Mouse (Mus musculus) neural tube, embryonic 12.5 days (tissue): ENCODE results near the gene Cbx8. TPM values are rescaled to one million over a fixed set of nuclear protein-coding genes. Genes with fewer than 3 reads are reported as not detected.

Source experiments
- ATAC-seq: fragments of 200-750 bp; cut with Nextera tagmentation; 2 replicates; pipeline ENCODE4 v1.8.0; 2017; ENCODE audit warnings: low read depth, mild to moderate bottlenecking, moderate TSS enrichment, moderate library complexity; ENCODE audit not compliant: low FRiP score
- H3K27ac ChIP-seq: fragments of 300-500 bp; sonication (generic); 2 replicates; pipeline ENCODE4 v1.5.1; 2016
- H3K27me3 ChIP-seq: fragments of 300-500 bp; sonication (generic); replicated peaks from 2 replicates; pipeline ENCODE4 v1.6.1; 2016; ENCODE audit warnings: mild to moderate bottlenecking
- H3K36me3 ChIP-seq: fragments of 300-500 bp; sonication (generic); 2 replicates; pipeline ENCODE4 v1.6.1; 2016; ENCODE audit warnings: mild to moderate bottlenecking
- H3K4me1 ChIP-seq: fragments of 300-500 bp; sonication (generic); 2 replicates; pipeline ENCODE4 v1.6.1; 2016
- H3K4me2 ChIP-seq: fragments of 300-500 bp; sonication (generic); replicated peaks from 2 replicates; pipeline ENCODE4 v1.6.1; 2016; ENCODE audit warnings: mild to moderate bottlenecking
- H3K4me3 ChIP-seq: fragments of 300-500 bp; sonication (generic); 2 replicates; pipeline ENCODE4 v1.5.1; 2016
- H3K9ac ChIP-seq: fragments of 300-500 bp; sonication (generic); 2 replicates; pipeline ENCODE4 v1.6.1; 2016; ENCODE audit warnings: mild to moderate bottlenecking
- H3K9me3 ChIP-seq: fragments of 300-500 bp; sonication (generic); 2 replicates; pipeline ENCODE4 v1.6.1; 2016; ENCODE audit warnings: mild to moderate bottlenecking
- WGBS: fragments of 180-500 bp; shearing (Covaris S2); methylation state at CpG from one replicate; pipeline ENCODE4 v1.1.7; 2016; 5-methylcytosine and 5-hydroxymethylcytosine counted together
- polyA plus RNA-seq: library from polyadenylated mRNA; unstranded; fragments of >200 nt; fragmentation: Nextera tagmentation; extraction: Ambion mirVana; gene quantifications from 2 replicates; pipeline ENCODE4 v1.2.1, GENCODE M21; 2016

The Cbx8 gene
- polyA plus RNA-seq, 1 experiment from 2014 or later, result 9.9 TPM

DNA sequence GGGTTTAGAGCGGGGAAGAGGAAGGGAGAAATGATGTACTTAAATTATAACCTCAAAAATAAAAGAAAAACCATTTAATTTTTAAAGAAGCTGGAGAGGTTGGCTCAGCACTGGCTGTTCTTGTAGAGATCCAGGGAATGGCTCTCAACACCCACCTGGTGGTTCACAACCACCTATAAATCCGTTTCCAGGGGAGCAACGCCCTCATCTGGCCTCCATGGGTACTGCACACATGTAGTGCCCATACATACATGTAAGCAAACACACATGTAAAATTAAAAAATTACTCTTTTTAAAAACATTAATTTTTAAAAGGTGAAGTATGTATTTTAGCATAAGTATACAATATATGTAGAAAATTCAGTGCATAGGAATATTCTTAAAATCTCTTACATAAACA is 34.3 kb downstream of the Cbx8 start:
- no peak overlapping the region for H3K27ac ChIP-seq
- H3K9me3 ChIP-seq, result 0 out of 2 replicates have a peak, but pooled peaks cover 4% of the 10 kb centered on the region
- no peaks in the 10 kb centered on the region for H3K4me1 ChIP-seq
- H3K27me3 ChIP-seq, result no peaks in the 10 kb centered on the region
- no peaks in the 10 kb centered on the region for H3K36me3 ChIP-seq
- H3K9ac ChIP-seq, result no peak overlapping the region
- no peak for ATAC-seq
- no peak overlapping the region for H3K4me3 ChIP-seq
- no peak overlapping the region for H3K4me2 ChIP-seq
- 71% methylated on average over 3 of the region's 3 CpGs for WGBS

- Histone ChIP-seq H3K9ac (no peak overlapping the region), H3K9me3 (0 out of 2 replicates have a peak, but pooled peaks cover 4% of the 10 kb centered on the region), H3K4me1 (no peaks in the 10 kb centered on the region), H3K27ac (no peak overlapping the region), H3K4me3 (no peak overlapping the region), H3K27me3 (no peaks in the 10 kb centered on the region), H3K36me3 (no peaks in the 10 kb centered on the region), H3K4me2 (no peak overlapping the region)
- WGBS, result 93% methylated on average over 10 of the region's 10 CpGs
- no peak for ATAC-seq
These were observed 35.1 kb downstream of the Cbx8 start for GRCm38 (mm10) chr11:119005547-119006275.

GRCm38 (mm10) chr11:119001493-119002128 is 39.2 kb downstream of the Cbx8 start:
- Histone ChIP-seq H3K4me1 (peaks cover 18% of the 10 kb centered on the region), H3K27ac (no peak overlapping the region), H3K27me3 (0 out of 2 replicates have a peak, but pooled peaks cover 5% of the 10 kb centered on the region), H3K36me3 (no peaks in the 10 kb centered on the region), H3K4me2 (no peak overlapping the region), H3K9me3 (0 out of 2 replicates have a peak, but pooled peaks cover 4% of the 10 kb centered on the region), H3K9ac (no peak overlapping the region), H3K4me3 (no peak overlapping the region)
- no peak for ATAC-seq
- 65% methylated on average over 4 of the region's 4 CpGs for WGBS

DNA sequence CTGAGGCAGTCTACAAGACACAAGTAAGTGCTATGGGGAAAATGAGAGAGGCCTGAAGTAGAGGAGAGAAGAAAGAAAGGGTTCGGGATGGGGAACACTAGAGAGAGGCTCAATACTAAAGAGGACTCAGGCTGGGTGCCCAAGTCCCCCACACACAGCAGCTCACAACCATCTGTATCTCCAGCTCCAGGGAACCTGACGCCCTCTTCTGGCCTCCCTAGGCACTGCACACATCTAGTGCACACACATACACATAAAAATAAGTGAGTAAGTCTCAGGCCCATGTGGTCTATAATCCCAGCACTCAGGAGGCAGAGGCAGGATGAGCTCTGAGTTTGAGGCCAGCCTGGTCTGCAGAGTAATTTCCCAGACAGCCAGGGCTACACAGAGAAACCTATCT is 39.9 kb downstream of the Cbx8 start:
- no peak overlapping the region for H3K9ac ChIP-seq
- H3K27ac ChIP-seq, result no peak overlapping the region
- no peak overlapping the region for H3K4me3 ChIP-seq
- no peak overlapping the region for H3K4me2 ChIP-seq
- peaks cover 20% of the 10 kb centered on the region for H3K4me1 ChIP-seq
- no peaks in the 10 kb centered on the region for H3K36me3 ChIP-seq
- ATAC-seq, result no peak
- 58% methylated on average over 2 of the region's 2 CpGs for WGBS
- H3K9me3 ChIP-seq, result 0 out of 2 replicates have a peak, but pooled peaks cover 4% of the 10 kb centered on the region
- H3K27me3 ChIP-seq, result 0 out of 2 replicates have a peak, but pooled peaks cover 5% of the 10 kb centered on the region

DNA sequence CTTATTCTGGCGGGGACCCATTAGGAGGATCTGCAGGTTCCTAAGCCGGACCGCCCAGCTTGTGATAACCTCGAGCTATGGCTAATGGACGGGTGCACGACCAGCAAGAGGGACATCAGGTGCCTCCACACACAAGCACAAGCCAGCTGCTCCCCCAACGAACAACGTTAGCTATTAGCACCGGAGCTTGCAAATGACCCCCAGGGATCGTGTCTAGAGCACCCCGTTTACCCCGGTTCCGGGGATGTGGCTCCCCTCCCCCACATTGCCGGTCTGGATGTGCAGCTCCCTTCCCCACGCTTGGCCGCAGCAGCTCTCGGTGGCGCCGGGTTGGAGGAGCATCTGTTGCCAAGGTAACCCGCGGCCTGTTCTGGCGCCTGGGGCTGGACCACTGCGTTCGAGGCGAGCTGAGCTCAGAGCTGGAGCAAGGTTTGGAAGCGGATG is 41.4 kb downstream of the Cbx8 start:
- H3K27me3 ChIP-seq, result 0 out of 2 replicates have a peak, but pooled peaks cover 9% of the 10 kb centered on the region
- H3K27ac ChIP-seq, result peak overlapping the region; percentile 50; the same call in 1 of the 2 replicates
- peak overlapping the region; percentile 52 for H3K4me2 ChIP-seq
- 0 out of 2 replicates have a peak, but pooled peaks cover 4% of the 10 kb centered on the region for H3K9me3 ChIP-seq
- peak; percentile 59 for ATAC-seq
- peaks cover 28% of the 10 kb centered on the region for H3K4me1 ChIP-seq
- H3K9ac ChIP-seq, result no peak overlapping the region
- H3K36me3 ChIP-seq, result no peaks in the 10 kb centered on the region
- H3K4me3 ChIP-seq, result no peak overlapping the region
- WGBS, result 3% methylated on average over 26 of the region's 26 CpGs

DNA sequence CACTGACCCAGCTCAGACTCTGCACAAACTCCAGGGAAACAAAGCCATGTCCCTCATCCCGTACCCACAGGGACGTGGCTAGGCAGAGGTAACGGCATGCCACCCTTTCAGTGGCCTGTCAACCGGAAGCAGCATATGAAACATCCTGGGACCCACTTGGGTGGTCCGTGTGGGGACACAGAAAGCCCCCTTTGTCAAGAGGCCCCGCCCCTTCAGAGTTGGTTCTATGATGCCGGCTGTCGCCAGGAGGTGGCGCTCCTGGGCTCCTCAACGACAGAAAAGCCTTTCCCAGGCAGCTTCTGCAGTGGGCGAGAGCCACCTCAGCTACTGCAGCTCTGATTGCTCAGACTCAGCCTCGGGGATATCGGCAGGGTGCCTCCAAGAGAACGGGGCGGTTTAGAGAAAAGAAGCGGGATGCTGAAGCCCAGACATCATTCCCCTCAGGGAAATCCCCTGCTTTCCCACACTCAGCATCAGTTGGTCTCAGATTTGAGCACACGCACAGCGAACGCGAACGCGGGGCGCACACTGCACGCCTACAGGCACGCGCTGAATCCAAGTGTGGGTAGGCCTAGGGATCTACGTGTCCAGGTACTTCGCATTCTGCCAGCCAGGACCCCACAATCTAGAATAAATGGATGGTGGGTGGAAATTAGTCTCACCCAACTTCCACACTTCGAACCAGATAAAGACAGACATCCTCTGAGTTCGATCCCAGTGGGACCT is 42.1 kb downstream of the Cbx8 start:
- Histone ChIP-seq H3K9ac (no peak overlapping the region; the same call in 1 of the 2 replicates), H3K27me3 (0 out of 2 replicates have a peak, but pooled peaks cover 9% of the 10 kb centered on the region), H3K4me1 (peaks cover 28% of the 10 kb centered on the region), H3K27ac (no peak overlapping the region), H3K9me3 (no peaks in the 10 kb centered on the region), H3K4me2 (peak overlapping the region; percentile 52), H3K4me3 (peak overlapping the region; percentile 8; the same call in 1 of the 2 replicates), H3K36me3 (no peaks in the 10 kb centered on the region)
- peak; percentile 73 for ATAC-seq
- WGBS, result 7% methylated on average over 30 of the region's 30 CpGs

- 0 out of 2 replicates have a peak, but pooled peaks cover 9% of the 10 kb centered on the region for H3K27me3 ChIP-seq
- whole genome bisulfite sequencing, result 91% methylated on average over 3 of the region's 3 CpGs
These were observed 43.6 kb downstream of the Cbx8 start for GRCm38 (mm10) chr11:118997182-118997581.

DNA sequence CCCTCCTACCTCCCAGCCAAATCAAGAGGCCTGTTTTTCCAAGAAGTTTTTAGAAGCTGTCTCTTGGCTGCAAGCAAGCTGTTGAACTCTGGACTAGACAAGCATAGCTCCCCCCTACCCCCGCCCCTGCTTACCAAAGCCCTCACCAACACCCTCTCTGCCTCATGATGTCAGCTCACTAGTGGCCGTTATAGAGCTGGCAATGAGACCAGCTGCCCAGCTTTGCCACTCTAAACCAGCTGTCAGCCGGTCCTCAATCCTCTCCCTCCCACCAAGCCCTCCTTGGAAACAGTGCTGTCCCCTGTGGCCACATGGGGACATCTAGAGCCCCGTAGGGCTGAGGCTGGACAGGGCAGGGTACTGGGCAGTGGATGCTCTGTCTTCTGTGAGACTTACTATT is 45.3 kb downstream of the Cbx8 start:
- Histone ChIP-seq H3K4me1 (peaks cover 28% of the 10 kb centered on the region), H3K9ac (no peak overlapping the region), H3K36me3 (no peaks in the 10 kb centered on the region), H3K4me3 (no peak overlapping the region), H3K9me3 (no peaks in the 10 kb centered on the region), H3K27ac (no peak overlapping the region), H3K27me3 (0 out of 2 replicates have a peak, but pooled peaks cover 9% of the 10 kb centered on the region), H3K4me2 (no peak overlapping the region)
- no peak for ATAC-seq
- WGBS, result 29% methylated on average over 4 of the region's 4 CpGs

More at GRCm38 (mm10) chr11:118997182-118997581, 43.6 kb downstream of the Cbx8 start:
- H3K4me3 ChIP-seq, result no peak overlapping the region
- no peak overlapping the region for H3K27ac ChIP-seq
- no peak for ATAC-seq
- peaks cover 28% of the 10 kb centered on the region for H3K4me1 ChIP-seq
- H3K4me2 ChIP-seq, result no peak overlapping the region
- no peaks in the 10 kb centered on the region for H3K9me3 ChIP-seq
- H3K36me3 ChIP-seq, result no peaks in the 10 kb centered on the region
- H3K9ac ChIP-seq, result no peak overlapping the region

DNA sequence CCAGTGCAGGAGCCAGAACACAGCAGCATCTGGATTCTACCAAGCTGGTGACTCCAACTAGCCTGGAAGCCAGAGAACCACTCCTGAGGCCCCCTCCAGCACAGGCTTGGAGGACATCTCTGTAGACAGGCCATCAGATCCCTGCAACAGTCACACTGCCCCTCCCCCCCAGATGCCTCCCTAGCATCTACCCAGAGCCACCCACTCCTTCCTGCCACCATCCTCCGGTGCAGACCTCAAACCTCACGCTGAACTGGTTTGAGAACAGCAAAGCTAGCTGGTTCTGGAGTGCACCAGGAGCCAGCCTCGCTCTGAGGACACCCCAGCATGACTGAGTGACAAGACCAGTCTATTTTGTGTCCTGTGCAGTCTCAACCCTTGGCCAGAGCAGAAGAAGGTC is 48.0 kb downstream of the Cbx8 start:
- no peak overlapping the region for H3K9ac ChIP-seq
- 0 out of 2 replicates have a peak, but pooled peaks cover 4% of the 10 kb centered on the region for H3K27me3 ChIP-seq
- H3K4me2 ChIP-seq, result no peak overlapping the region
- no peak for ATAC-seq
- no peak overlapping the region for H3K27ac ChIP-seq
- H3K4me1 ChIP-seq, result peaks cover 10% of the 10 kb centered on the region
- H3K4me3 ChIP-seq, result no peak overlapping the region
- 77% methylated on average over 3 of the region's 3 CpGs for WGBS
- H3K9me3 ChIP-seq, result no peaks in the 10 kb centered on the region
- no peaks in the 10 kb centered on the region for H3K36me3 ChIP-seq

DNA sequence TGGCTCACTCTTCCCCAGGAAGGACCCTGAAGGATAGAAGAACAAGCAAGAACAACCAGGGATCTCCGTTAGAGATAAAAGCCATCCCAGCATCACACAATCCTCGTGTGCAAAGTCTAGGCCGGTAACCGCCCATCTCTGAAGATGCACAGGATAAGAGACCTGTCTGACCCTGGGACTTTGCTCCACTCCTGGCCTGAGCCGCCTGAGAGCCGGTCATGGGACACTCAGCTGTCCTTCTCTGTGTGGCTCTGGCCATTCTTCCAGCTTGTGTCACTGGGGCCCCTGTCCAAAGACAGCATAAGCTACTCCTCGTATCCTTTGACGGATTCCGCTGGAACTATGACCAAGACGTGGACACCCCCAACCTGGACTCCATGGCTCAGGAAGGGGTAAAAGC is 52.8 kb downstream of the Cbx8 start, which contains the start of gene Enpp7:
Enpp7 (plus strand) TSS at position 190 of the 400 bp plus-strand sequence.
- H3K27me3 ChIP-seq, result no peaks in the 10 kb centered on the region
- H3K4me3 ChIP-seq, result no peak within 1 kb of the TSS
- no peak for ATAC-seq
- no peak within 1 kb of the TSS for H3K9ac ChIP-seq
- H3K4me2 ChIP-seq, result no peak within 1 kb of the TSS
- 92% methylated on average over 10 of the region's 10 CpGs for WGBS
- H3K36me3 ChIP-seq, result no peaks in the 10 kb centered on the region
- no peak within 1 kb of the TSS for H3K27ac ChIP-seq
- peaks cover 6% of the 10 kb centered on the region; the same call in 1 of the 2 replicates for H3K4me1 ChIP-seq
- H3K9me3 ChIP-seq, result no peaks in the 10 kb centered on the region
